Mouse (Mus musculus) brown adipose tissue, adult 24 weeks (tissue): ENCODE results near the gene Irak2. TPM values are rescaled to one million over a fixed set of nuclear protein-coding genes. Genes with fewer than 3 reads are reported as not detected.

ENCODE experiments used
- H3K27ac ChIP-seq: fragments of 200-500 bp; replicated peaks from 2 replicates; pipeline ENCODE4 v1.5.1; 2012; ENCODE audit warnings: low read depth, mild to moderate bottlenecking, low read length
- H3K4me1 ChIP-seq: fragments of 200-500 bp; 2 replicates; pipeline ENCODE4 v1.6.1; 2012; ENCODE audit warnings: low read length, mixed read lengths; ENCODE audit not compliant: control insufficient read depth, insufficient read depth, insufficient read length
- H3K4me3 ChIP-seq: fragments of 200-500 bp; 2 replicates; pipeline ENCODE4 v1.5.1; 2012; ENCODE audit warnings: low read depth, mild to moderate bottlenecking, low read length, moderate library complexity; ENCODE audit not compliant: insufficient read depth
- polyA plus RNA-seq: library from polyadenylated mRNA; stranded (reverse); fragments of >200 nt; gene quantifications from 2 replicates; pipeline ENCODE4 v1.2.4, GENCODE M21; 2012; ENCODE audit not compliant: missing spikeins, insufficient read depth, insufficient read length

Irak2 gene
- polyA plus RNA-seq, 1 experiment = 19.7 TPM

- Histone ChIP-seq H3K4me3 (peak within 1 kb of the TSS; percentile 98), H3K4me1 (peaks cover 2% of the 10 kb centered on the region; the same call in 1 of the 2 replicates), H3K27ac (peak within 1 kb of the TSS; percentile 89)
Observed at GRCm38 (mm10) chr6:113740236-113741217, 102.3 kb downstream of the Irak2 start, which contains the start of gene Sec13. Sec13 (minus strand) TSS chr6:113740743.

- H3K4me1 ChIP-seq = peaks cover 2% of the 10 kb centered on the region; the same call in 1 of the 2 replicates
- H3K4me3 ChIP-seq = no peak overlapping the region
- no peak overlapping the region for H3K27ac ChIP-seq
Observed at GRCm38 (mm10) chr6:113741425-113741824, 103.2 kb downstream of the Irak2 start.

GRCm38 (mm10) chr6:113742321-113742720 is 104.1 kb downstream of the Irak2 start:
- H3K4me1 ChIP-seq = peaks cover 2% of the 10 kb centered on the region; the same call in 1 of the 2 replicates
- no peak overlapping the region for H3K27ac ChIP-seq
- no peak overlapping the region for H3K4me3 ChIP-seq

- H3K27ac ChIP-seq = no peak overlapping the region
- peaks cover 2% of the 10 kb centered on the region; the same call in 1 of the 2 replicates for H3K4me1 ChIP-seq
- H3K4me3 ChIP-seq = no peak overlapping the region
Observed at GRCm38 (mm10) chr6:113743111-113743510, 104.8 kb downstream of the Irak2 start.

Other genes with a start within 250 kb of the Irak2 start
- 0.83 and 1.0 TPM in 2 replicates for gene Ttll3, start 249.2 kb upstream of the Irak2 start, polyA plus RNA-seq
- 15.7 and 17.8 TPM in 2 replicates for gene Rpusd3, start 219.1 kb upstream of the Irak2 start, polyA plus RNA-seq
- 797 and 1,047 TPM in 2 replicates for gene Cidec, start 202.7 kb upstream of the Irak2 start, polyA plus RNA-seq
- 34.1 and 34.8 TPM in 2 replicates for gene Jagn1, start 195.9 kb upstream of the Irak2 start, polyA plus RNA-seq
- 5.9 and 8.7 TPM in 2 replicates for gene Il17re, start 180.0 kb upstream of the Irak2 start, polyA plus RNA-seq
- gene Il17rc, start 167.0 kb upstream of the Irak2 start, polyA plus RNA-seq = 9.0 and 10.2 TPM in 2 replicates
- gene Creld1, start 155.2 kb upstream of the Irak2 start, polyA plus RNA-seq = 40.6 and 44.4 TPM in 2 replicates
- not detected in 2 replicates for gene Prrt3, start 136.5 kb upstream of the Irak2 start, polyA plus RNA-seq
- 52.2 and 77.4 TPM in 2 replicates for gene Emc3, start 106.8 kb upstream of the Irak2 start, polyA plus RNA-seq
- 0.48 TPM in 1 of 2 replicates, not detected in the other for gene Fancd2, start 106.8 kb upstream of the Irak2 start, polyA plus RNA-seq
- gene Fancd2os, start 37.8 kb upstream of the Irak2 start, polyA plus RNA-seq = not detected in 2 replicates
- 158 and 192 TPM in 2 replicates for gene Brk1, start 33.7 kb upstream of the Irak2 start, polyA plus RNA-seq
- 13.2 and 15.0 TPM in 2 replicates for gene Vhl, start 14.5 kb upstream of the Irak2 start, polyA plus RNA-seq
- 18.0 and 29.7 TPM in 2 replicates for gene Tatdn2, start 58.6 kb downstream of the Irak2 start, polyA plus RNA-seq
- gene Ghrl, start 81.4 kb downstream of the Irak2 start, polyA plus RNA-seq = not detected in 2 replicates
- gene Sec13, start 102.3 kb downstream of the Irak2 start, polyA plus RNA-seq = 66.1 and 99.8 TPM in 2 replicates